Mouse (Mus musculus) liver, adult 2 months (tissue): ENCODE data around the gene Tktl1. TPM values are rescaled to one million over a fixed set of nuclear protein-coding genes. Genes with fewer than 3 reads are reported as not detected.

Experiments
- DNase-seq: peaks from one replicate; pipeline ENCODE4 v3.0.0-alpha.2; 2011; ENCODE audit warnings: low read depth, low spot score; ENCODE audit errors: extremely low read depth
- H3K27ac ChIP-seq: fragments of 200-500 bp; replicated peaks from 2 replicates; pipeline ENCODE4 v1.5.1; 2012; ENCODE audit warnings: low read depth, mild to moderate bottlenecking, control low read depth, inconsistent platforms, low read length; ENCODE audit not compliant: insufficient read depth
- H3K27me3 ChIP-seq: fragments of 200-500 bp; 2 replicates; pipeline ENCODE4 v1.6.1; 2012; ENCODE audit warnings: mild to moderate bottlenecking, moderate library complexity, low read length, inconsistent platforms; ENCODE audit not compliant: control insufficient read depth, insufficient read depth
- H3K36me3 ChIP-seq: fragments of 200-500 bp; 2 replicates; pipeline ENCODE4 v1.6.1; 2012; ENCODE audit warnings: low read length, inconsistent platforms; ENCODE audit not compliant: control insufficient read depth, insufficient read depth
- H3K4me1 ChIP-seq: fragments of 200-500 bp; 2 replicates; pipeline ENCODE4 v1.6.1; 2011; ENCODE audit warnings: low read length; ENCODE audit not compliant: control insufficient read depth, insufficient read depth
- H3K4me3 ChIP-seq: fragments of 200-500 bp; 2 replicates; pipeline ENCODE4 v1.5.1; 2011; ENCODE audit warnings: low read depth, mild to moderate bottlenecking, control low read depth, low read length, moderate library complexity; ENCODE audit not compliant: insufficient read depth
- H3K79me2 ChIP-seq: fragments of 200-500 bp; 2 replicates; pipeline ENCODE4 v1.6.1; 2012; ENCODE audit warnings: inconsistent platforms, mild to moderate bottlenecking, low read length, moderate library complexity; ENCODE audit not compliant: control insufficient read depth, insufficient read depth
- H3K9ac ChIP-seq: fragments of 200-500 bp; 2 replicates; pipeline ENCODE4 v1.6.1; 2012; ENCODE audit warnings: low read depth, mild to moderate bottlenecking, control low read depth, inconsistent platforms, low read length
- CTCF ChIP-seq: fragments of 200-500 bp; IDR thresholded peaks from 2 replicates; pipeline ENCODE4 v1.5.1; 2011; ENCODE audit warnings: low read depth, low read length, control low read depth
- POLR2A ChIP-seq: fragments of 200-500 bp; IDR thresholded peaks from 2 replicates; pipeline ENCODE4 v1.6.1; 2011; ENCODE audit warnings: low read length, control low read depth; ENCODE audit not compliant: insufficient read depth; ENCODE audit errors: extremely low read depth
- whole genome bisulfite sequencing: fragments of 180-500 bp; shearing (Covaris S2); methylation state at CpG from one replicate; pipeline ENCODE4 v1.1.7; 2018; 5-methylcytosine and 5-hydroxymethylcytosine counted together
- polyA plus RNA-seq: library from polyadenylated mRNA; depleted of rRNA; stranded (reverse); fragments of >200 nt; gene quantifications from 2 replicates; pipeline ENCODE4 v1.2.3, GENCODE M21; 2012
- total RNA-seq: library from RNA; depleted of rRNA; stranded (reverse); fragments of >200 nt; gene quantifications from 2 replicates; pipeline ENCODE4 v1.2.3, GENCODE M21; 2014

Tktl1 gene
- total and polyA plus RNA-seq, 2 experiments = under 0.01 TPM; not detected in 1

GRCm38 (mm10) chrX:74230038-74230437 is 53.0 kb downstream of the Tktl1 start:
- TF ChIP-seq POLR2A = no peak
- no peak for TF ChIP-seq CTCF
- Histone ChIP-seq H3K27ac (no peak overlapping the region), H3K27me3 (no peaks in the 10 kb centered on the region), H3K4me1 (no peaks in the 10 kb centered on the region), H3K4me3 (no peak overlapping the region), H3K36me3 (no peaks in the 10 kb centered on the region; the same call in 1 of the 2 replicates), H3K79me2 (no peaks in the 10 kb centered on the region), H3K9ac (no peak overlapping the region)
- DNase-seq = no peak
- 80% methylated on average over 1 of the region's 1 CpGs for WGBS

DNA sequence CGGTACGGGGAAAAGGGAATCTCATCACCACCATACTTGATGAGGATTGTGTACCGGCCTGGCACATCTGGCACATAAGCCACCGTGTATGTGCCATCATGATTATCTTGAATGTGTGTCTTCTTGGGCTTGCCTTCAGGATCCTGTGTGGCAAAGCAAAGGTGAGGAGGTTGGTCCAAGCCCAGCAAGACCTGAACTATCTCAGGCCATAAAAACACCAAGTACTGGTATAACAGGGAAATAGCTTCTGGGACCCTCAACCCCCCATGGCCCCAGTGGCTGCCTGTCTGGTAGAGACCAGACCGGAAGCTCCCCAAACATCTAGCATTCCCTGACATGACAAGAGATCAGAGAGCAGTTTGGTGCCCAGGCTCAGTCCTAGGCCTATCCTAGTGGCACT is 56.1 kb downstream of the Tktl1 start:
- WGBS = 89% methylated on average over 5 of the region's 5 CpGs
- TF ChIP-seq POLR2A (no peak), CTCF (no peak)
- H3K9ac ChIP-seq = no peak overlapping the region
- no peaks in the 10 kb centered on the region for H3K27me3 ChIP-seq
- H3K79me2 ChIP-seq = no peaks in the 10 kb centered on the region
- no peaks in the 10 kb centered on the region; the same call in 1 of the 2 replicates for H3K36me3 ChIP-seq
- H3K27ac ChIP-seq = no peak overlapping the region
- DNase-seq = no peak
- no peaks in the 10 kb centered on the region for H3K4me1 ChIP-seq
- no peak overlapping the region for H3K4me3 ChIP-seq

DNA sequence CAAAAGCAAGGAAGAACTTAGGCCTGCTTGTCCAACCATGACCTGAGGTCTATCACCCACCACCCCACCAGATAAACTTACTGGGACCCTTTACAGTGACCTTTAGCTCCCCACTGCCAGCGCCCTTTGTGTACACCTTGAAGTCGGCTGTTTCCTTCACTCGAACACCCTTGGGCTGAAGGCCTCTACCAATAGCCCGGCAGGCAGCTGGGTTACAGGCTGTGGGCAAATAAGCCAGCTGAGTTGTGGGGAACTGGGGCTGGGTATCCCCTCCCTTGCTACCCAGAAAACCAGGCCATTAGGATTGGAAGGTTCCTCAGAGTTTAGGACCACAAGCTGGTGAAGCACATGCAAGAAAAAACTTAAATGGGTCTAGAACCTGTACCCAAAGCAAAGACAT is 63.3 kb downstream of the Tktl1 start:
- WGBS = 95% methylated on average over 4 of the region's 4 CpGs
- TF ChIP-seq CTCF = no peak
- no peak for TF ChIP-seq POLR2A
- DNase-seq = no peak
- Histone ChIP-seq H3K27ac (no peak overlapping the region), H3K79me2 (no peaks in the 10 kb centered on the region), H3K36me3 (no peaks in the 10 kb centered on the region), H3K27me3 (no peaks in the 10 kb centered on the region), H3K4me1 (no peaks in the 10 kb centered on the region), H3K9ac (no peak overlapping the region), H3K4me3 (no peak overlapping the region)

DNA sequence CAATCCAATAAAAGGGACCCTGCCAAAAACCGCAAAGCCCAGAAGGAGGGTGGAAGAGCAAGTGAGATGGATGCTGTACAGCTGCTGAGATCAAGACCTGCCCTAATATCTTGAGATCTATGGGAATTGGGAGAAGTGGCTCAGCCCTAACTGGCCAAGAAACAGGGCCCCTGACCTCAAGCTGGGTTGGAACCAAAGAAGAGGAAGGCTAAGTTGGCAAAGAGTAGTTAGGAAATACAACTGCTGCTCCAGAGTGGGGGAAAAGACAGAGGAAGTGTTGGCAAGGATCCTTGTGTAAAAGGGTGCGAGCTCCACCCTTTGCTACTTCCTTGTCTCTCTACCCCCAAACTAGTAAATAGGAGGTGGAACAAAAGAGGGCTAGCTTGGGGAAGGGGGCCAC is 66.3 kb downstream of the Tktl1 start:
- Histone ChIP-seq H3K36me3 (no peaks in the 10 kb centered on the region), H3K79me2 (no peaks in the 10 kb centered on the region), H3K27ac (no peak overlapping the region), H3K4me3 (no peak overlapping the region), H3K9ac (no peak overlapping the region), H3K4me1 (no peaks in the 10 kb centered on the region), H3K27me3 (no peaks in the 10 kb centered on the region)
- peak; percentile 29 for DNase-seq
- WGBS = 68% methylated on average over 2 of the region's 2 CpGs
- TF ChIP-seq POLR2A (no peak), CTCF (no peak)

- Histone ChIP-seq H3K36me3 (no peaks in the 10 kb centered on the region), H3K4me3 (no peak overlapping the region), H3K27me3 (no peaks in the 10 kb centered on the region), H3K79me2 (no peaks in the 10 kb centered on the region), H3K4me1 (no peaks in the 10 kb centered on the region), H3K27ac (peak overlapping the region; percentile 40), H3K9ac (no peak overlapping the region)
- WGBS = 65% methylated on average over 3 of the region's 3 CpGs
- no peak for TF ChIP-seq CTCF
- no peak for DNase-seq
Measured at GRCm38 (mm10) chrX:74243807-74244206, 66.7 kb downstream of the Tktl1 start.

DNA sequence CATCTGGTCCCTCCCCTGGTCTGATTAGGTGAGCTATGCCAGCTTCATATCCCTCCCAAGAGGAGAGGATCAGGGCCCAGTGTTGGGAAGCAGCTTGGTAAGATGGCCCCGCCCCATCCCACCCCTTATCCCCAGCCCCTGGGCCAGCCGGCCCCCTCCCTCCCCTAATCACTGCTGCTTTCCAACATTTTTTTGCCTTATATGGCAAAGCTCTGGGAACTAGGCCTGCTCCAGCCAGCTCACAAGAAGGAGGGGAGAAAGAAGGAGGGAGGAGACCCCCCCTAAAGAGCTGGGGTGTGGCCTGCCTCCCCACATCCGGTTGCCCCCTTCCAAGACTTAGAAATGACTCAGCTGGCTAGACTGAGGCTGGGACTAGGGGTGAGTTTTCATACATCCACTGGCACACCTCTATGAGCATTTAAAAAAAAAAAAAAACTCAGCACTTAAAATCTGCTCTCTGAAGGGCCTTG is 67.6 kb downstream of the Tktl1 start:
- WGBS = 37% methylated on average over 2 of the region's 3 CpGs
- Histone ChIP-seq H3K9ac (no peak overlapping the region), H3K27ac (peak overlapping the region; percentile 40; the same call in 1 of the 2 replicates), H3K79me2 (no peaks in the 10 kb centered on the region), H3K36me3 (no peaks in the 10 kb centered on the region), H3K4me3 (peak overlapping the region; percentile 37), H3K27me3 (no peaks in the 10 kb centered on the region), H3K4me1 (no peaks in the 10 kb centered on the region)
- peak; percentile 21 for DNase-seq
- TF ChIP-seq CTCF (no peak), POLR2A (no peak)
